Mouse (Mus musculus) right cerebral cortex, adult 2 months (tissue): ENCODE data around the gene Mis18bp1.
A peak's percentile ranks its signal among the peaks of the same experiment; 100 is the strongest.
"Not testable (repeated sequence)": the region's sequence is repeated elsewhere in the genome, so short reads cannot be mapped to it uniquely, and the experiment has no call there.

Source experiments
- DNase-seq, 2 experiments: peaks; one replicate each; pipeline ENCODE4 v3.0.0; 2021 to 2022; ENCODE audit warnings: low spot score in 2 of 2

Mis18bp1 gene

DNA sequence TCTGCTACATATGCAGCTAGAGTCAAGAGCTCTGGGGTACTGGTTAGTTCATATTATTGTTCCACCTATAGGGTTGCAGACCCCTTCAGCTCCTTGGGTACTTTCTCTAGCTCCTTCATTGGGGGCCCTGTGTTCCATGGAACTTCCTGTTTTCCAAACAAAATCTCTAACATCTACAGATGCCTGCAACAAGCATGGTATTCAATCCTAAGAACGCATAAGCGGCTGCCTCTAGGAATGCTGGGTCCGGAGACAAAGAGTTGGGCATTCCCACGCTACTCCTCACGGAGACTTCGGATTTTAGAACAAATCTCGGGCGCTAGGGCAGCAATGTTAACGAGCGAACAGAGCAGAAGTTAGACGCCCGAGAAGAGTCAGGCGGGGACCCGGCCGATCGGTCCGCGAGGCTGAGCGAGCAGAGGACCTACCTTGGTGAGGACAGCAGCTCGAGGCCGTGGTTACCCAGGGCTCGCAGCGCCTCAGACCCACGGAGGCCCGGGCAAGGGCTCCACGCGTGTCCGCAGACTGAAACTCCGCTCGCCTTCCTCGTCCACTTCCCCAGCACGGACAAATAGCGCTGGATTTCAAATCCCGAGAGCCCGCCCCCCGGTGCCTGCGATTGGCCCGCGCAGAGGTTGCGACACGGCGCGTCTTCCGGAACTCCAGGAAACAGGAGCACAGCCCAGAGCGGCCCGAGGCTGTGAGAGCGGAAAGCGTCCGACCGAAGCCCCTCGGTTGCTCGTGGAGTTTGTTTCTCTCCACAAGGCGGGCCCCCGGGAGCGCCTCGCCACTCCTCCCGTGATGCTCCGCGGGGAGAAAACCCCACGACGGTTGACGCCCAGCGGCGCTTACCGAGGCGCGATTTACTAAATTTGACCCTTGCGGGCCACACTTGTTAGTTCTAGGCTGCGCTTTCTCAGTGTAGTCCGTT, at the start of gene Mis18bp1:
TSS of gene Mis18bp1 (minus strand) at position 584 of the 931 bp plus-strand sequence.
- DNase-seq: peak; percentile 94 to 96

GRCm38 (mm10) chr12:65216404-65216840, 44.0 kb upstream of the Mis18bp1 start:
- no peak for DNase-seq

DNA sequence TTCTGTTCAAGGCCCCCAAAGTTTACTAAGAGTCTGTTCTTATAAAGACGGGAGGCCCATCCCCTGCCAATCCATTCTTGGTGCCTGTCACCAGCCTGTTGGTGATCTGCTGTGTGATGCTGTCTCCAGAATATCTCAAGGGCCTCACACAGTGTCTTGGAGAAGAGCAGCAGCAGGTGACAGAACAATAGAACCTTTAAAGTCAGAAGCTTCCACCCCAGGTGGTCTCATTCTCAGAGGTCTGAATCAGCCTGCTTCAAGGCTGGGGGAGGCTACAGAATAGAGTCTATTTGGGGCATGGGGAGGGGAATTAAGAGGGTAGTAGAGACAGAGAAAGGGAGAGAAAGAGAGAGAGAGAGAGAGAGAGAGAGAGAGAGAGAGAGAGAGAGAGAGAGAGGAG, 34.0 kb upstream of the Mis18bp1 start:
- DNase-seq: no peak

DNA sequence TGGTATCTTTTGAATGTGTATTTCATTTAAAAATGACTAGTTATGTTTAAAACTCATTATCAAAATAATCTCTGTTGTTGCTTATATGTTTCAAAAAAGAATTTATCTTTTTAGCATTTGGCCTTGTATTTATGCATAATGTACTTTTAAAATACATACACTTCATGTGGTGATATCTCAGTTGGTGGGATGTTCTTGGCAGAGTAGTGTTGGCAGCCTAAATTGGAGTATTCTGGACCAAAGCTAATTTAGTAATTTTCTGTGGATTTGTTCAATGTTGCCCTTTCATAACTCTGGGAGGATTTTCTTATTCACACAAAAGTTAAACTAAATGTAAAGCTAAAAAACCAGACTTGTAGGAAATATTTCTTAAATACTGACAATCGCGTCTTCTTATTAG, 29.4 kb upstream of the Mis18bp1 start:
- peak in 1 of 2 experiments; percentile 7 for DNase-seq

GRCm38 (mm10) chr12:65194003-65194530, 21.7 kb upstream of the Mis18bp1 start:
- DNase-seq: peak; percentile 41 to 59

DNA sequence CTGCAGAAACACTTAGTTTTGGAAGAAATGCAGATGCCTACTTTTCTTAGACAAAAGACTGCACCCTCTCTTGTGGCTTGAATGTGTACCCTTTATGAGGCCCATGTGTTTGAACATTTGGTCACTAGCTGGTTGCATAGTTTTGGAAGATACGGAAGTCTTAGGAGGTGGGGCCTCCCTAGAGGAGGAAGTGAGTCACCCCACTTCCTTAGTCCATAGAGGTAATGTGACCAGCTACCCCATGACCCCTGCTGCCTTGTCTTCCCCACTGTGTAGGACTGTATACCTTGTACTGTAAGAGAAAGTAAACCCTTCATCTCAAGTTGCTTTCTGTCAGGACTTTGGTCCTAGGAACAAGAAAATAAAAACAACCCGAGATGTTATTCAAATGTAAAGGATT, 16.8 kb upstream of the Mis18bp1 start:
- DNase-seq: no peak

DNA sequence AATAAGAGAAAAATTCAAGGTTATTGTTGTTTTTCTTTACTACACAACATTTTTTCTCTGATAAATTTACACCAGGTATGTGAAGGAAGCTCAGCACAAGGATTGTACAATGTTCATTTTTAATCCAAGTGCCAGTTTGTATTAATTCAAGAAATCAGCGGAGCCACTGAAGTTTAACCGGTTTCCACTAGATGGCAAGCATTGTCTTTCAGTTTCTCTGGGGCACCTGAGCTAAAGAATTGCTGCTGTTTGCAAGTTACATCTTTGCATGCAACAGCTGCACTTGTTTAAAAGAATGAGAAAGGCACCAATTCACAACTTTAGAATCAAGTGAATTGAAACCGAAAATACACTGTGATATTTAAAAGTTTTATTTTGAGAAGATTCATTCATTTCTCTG, 15.0 kb upstream of the Mis18bp1 start:
- peak; percentile 22 to 56 for DNase-seq

GRCm38 (mm10) chr12:65173736-65174135, 1.3 kb upstream of the Mis18bp1 start:
- DNase-seq: no peak

- peak; percentile 51 to 63 for DNase-seq
These were observed 555 bp upstream of the Mis18bp1 start for GRCm38 (mm10) chr12:65172959-65173358.

DNA sequence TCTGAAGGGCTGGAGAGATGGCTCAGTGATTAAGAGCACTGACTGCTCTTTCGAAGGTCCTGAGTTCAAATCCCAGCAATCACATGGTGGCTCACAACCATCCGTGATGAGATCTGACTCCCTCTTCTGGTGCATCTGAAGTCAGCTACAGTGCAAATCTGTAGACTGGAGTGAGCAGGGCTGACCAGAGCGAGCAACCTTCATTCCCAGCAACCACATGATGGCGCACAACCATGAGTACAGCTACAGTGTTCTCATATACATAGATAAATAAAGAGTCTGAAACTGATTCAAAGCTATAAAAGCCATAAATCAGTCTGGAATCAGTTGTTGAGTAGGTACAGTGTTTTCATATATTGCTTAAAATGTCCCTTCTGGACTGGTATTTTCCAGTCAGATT, 36.3 kb downstream of the Mis18bp1 start:
- not testable (repeated sequence) for DNase-seq

DNA sequence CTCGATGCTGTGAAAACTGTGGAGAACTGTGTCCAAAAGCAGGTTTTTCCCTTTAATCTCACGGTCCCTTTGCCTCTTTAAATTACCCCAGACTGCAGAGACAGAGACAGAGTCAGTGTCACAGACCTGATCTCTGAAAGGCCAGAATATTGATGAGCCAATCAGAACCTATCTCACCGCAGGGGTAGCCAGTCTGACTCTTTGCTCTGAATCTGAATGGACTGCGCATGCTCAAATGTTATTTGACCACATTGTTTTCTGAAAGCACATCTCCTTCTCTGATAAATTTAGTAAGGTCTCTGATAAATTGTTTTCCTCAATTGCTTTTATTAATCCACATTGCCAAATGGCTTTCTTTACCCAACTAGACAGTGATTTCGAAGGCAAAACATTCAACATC, 53.0 kb downstream of the Mis18bp1 start:
- no peak for DNase-seq

- DNase-seq: no peak
These were observed 53.4 kb downstream of the Mis18bp1 start for GRCm38 (mm10) chr12:65118968-65119367.

GRCm38 (mm10) chr12:65114978-65115377, 57.4 kb downstream of the Mis18bp1 start:
- DNase-seq: not testable (repeated sequence)

- no peak for DNase-seq
These were observed 58.5 kb downstream of the Mis18bp1 start for GRCm38 (mm10) chr12:65113925-65114324.

GRCm38 (mm10) chr12:65112811-65113210, 59.6 kb downstream of the Mis18bp1 start:
- DNase-seq: peak; percentile 37 to 40

- no peak for DNase-seq
These were observed 60.9 kb downstream of the Mis18bp1 start for GRCm38 (mm10) chr12:65111503-65111902.

- DNase-seq: no peak
These were observed 63.7 kb downstream of the Mis18bp1 start for GRCm38 (mm10) chr12:65108746-65109145.
